Mouse (Mus musculus) 416B (cell line): Measurements from ENCODE around the gene Pced1a.

Source experiments
- DNase-seq: peaks from one replicate; pipeline ENCODE4 v3.0.0; 2011; ENCODE audit warnings: low read depth

Pced1a gene

GRCm38 (mm10) chr2:130390993-130391625 lies 33.4 kb downstream of the Pced1a start:
- no peak for DNase-seq

- peak; percentile 78 for DNase-seq
Measured at GRCm38 (mm10) chr2:130388796-130389195, 35.7 kb downstream of the Pced1a start.

GRCm38 (mm10) chr2:130386212-130386611 lies 38.3 kb downstream of the Pced1a start:
- DNase-seq = no peak

GRCm38 (mm10) chr2:130383895-130384294 lies 40.6 kb downstream of the Pced1a start:
- no peak for DNase-seq

GRCm38 (mm10) chr2:130383205-130383604 lies 41.3 kb downstream of the Pced1a start:
- peak; percentile 19 for DNase-seq

GRCm38 (mm10) chr2:130374951-130375350 lies 49.5 kb downstream of the Pced1a start:
- no peak for DNase-seq

DNA sequence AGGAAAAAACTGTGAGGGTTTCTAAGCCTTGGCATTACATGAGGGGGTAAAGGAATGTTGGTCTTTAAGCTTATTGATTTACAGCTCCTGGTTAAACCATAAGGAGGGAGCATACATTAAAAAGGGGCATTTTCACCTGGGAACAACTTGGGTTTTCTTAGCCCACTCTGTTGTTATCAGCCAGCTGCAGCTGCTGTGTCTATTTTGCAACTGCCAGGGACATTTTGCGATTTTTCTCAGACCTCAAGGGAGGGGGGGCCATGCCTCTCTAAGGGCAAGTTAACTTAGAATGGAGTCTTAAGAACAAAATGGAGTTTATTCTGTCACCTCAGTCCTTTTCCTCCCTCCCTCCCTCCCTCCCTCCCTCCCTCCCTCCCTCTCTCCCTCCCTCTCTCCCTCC lies 51.5 kb downstream of the Pced1a start:
- peak; percentile 26 for DNase-seq

DNA sequence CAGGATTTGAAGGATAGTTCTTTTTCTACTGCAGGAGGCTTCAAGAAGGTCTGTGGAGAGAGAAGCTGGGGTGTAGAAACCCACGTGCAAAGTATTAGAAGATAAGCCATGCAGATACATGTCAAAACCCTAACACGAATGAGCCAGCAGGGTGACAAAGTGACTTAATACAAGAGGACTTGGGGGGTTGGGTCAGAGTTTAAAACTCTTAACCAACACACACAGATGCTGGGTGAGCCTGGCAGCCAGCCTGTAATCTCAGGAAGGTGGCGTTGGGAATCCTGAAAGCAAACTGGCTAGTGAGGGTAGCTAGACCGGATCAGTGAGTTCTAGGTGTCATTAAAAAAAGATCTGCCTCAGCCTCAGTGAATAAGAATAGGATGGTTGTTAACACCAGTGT lies 57.1 kb downstream of the Pced1a start:
- no peak for DNase-seq
